Mouse (Mus musculus): ENCODE data around the gene Foxj2. TPM values are rescaled to one million over a fixed set of nuclear protein-coding genes. Genes with fewer than 3 reads are reported as not detected.

The Foxj2 gene
- polyA plus RNA-seq, 1 experiment, result 9.7 TPM

DNA sequence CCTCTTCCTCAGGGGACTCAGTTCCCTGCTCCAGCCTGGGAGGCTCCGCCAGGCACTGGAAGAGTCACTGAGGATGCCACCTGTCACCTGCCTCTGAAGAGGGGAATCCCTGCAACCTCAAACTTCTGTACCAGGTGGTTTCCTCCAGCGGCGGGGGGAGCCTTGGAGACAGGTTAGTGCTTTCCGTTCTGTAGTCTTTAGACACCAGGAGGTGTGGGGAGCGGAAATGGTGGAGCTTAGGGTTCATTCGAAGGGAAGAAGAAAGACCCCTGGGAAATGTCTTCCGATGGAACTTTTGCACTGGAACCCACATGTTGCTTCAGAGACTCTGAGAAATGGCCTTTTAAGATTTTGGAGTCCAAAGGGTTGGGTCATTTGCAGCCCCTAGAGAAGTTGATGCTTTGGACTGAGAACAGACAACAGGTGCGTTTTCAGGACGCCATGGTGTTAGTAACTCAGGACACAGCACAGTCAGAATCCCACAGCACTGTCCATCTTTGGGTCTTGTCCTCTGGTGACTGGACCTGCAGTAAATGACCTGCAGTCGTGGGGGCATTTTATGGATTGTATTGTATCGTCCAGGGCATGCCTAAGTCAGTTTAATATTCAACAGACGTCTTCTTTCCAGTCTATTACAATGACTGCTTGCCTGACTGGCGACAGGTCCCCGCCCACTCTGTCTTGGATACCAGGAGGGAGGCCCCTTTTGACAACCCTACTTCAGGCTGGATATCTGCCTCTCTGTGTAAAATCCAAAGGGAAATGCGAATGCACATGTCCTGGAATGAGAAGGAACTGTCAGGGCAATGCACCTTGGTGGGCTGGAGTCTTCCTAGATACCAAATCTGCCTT is 1.3 kb downstream of the Foxj2 start:
- Histone ChIP-seq H3ac (ENCODE audit: control insufficient read depth, insufficient read length) (peak overlapping the region; percentile 62), H3K27me3 (ENCODE audit: control insufficient read depth, insufficient read depth, insufficient read length) (no peaks in the 10 kb centered on the region), H3K79me2 (ENCODE audit: control insufficient read depth, insufficient read depth) (peaks cover 15% of the 10 kb centered on the region), H3K4me3 (peak overlapping the region; percentile 74), H3K36me3 (ENCODE audit: control insufficient read depth, insufficient read depth) (no peaks in the 10 kb centered on the region), H3K4me2 (ENCODE audit: low read depth) (peak overlapping the region; percentile 91)
- TF ChIP-seq POLR2A (IDR thresholded peaks at IDR 0.05; ENCODE audit: insufficient read length, low read depth) (no peak), MYOG (IDR thresholded peaks at IDR 0.05; ENCODE audit: control insufficient read depth in 1 of 3, insufficient read depth in 1 of 3, insufficient read length in 2 of 3, low read depth in 2 of 3) (no peak), USF1 (IDR thresholded peaks at IDR 0.05; ENCODE audit: low read depth) (no peak), TCF3 (IDR thresholded peaks at IDR 0.05; ENCODE audit: insufficient read length, low read depth) (no peak), CEBPB (IDR thresholded peaks at IDR 0.05; ENCODE audit: insufficient read depth, poor library complexity, severe bottlenecking) (no peak), MYOD1 (IDR thresholded peaks at IDR 0.05; ENCODE audit: control insufficient read depth in 1 of 3, insufficient read length in 2 of 3, low read depth in 2 of 3) (no peak), MAX (IDR thresholded peaks at IDR 0.05; ENCODE audit: low read depth) (no peak)

DNA sequence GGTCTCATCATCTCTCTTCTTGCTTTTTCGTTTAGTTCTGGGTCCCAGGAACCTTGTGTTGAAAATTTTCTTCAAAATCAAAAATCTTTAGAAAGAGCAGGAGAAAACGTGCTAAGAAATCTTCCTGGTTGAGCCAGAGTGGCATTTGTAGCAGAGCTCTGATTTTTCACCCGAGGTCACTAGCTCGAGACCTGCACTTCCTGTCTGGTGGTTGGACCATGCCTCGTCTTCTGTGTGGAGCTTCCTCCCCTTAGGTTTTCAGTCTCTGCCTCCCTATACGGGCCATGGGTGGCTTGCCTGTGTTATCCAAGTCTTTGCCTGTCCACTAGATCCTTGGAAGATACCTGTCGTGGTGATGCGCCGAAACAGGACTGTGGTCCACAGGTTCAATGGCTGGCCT is 2.1 kb downstream of the Foxj2 start:
- Histone ChIP-seq H3K36me3 (ENCODE audit: control insufficient read depth, insufficient read depth) (no peaks in the 10 kb centered on the region), H3ac (ENCODE audit: control insufficient read depth, insufficient read length) (no peak overlapping the region), H3K4me2 (ENCODE audit: low read depth) (peak overlapping the region; percentile 91), H3K27me3 (ENCODE audit: control insufficient read depth, insufficient read depth, insufficient read length) (no peaks in the 10 kb centered on the region), H3K4me3 (no peak overlapping the region), H3K79me2 (ENCODE audit: control insufficient read depth, insufficient read depth) (peaks cover 17% of the 10 kb centered on the region)
- TF ChIP-seq POLR2A (IDR thresholded peaks at IDR 0.05; ENCODE audit: insufficient read length, low read depth) (no peak), TCF3 (IDR thresholded peaks at IDR 0.05; ENCODE audit: insufficient read length, low read depth) (no peak), REST (IDR thresholded peaks at IDR 0.05; ENCODE audit: insufficient read depth, insufficient read length) (no peak), POLR2AphosphoS2 (IDR thresholded peaks at IDR 0.05; ENCODE audit: insufficient read length, low read depth) (no peak), SRF (IDR thresholded peaks at IDR 0.05; ENCODE audit: control insufficient read depth, insufficient read length, low read depth) (no peak), MYOD1 (IDR thresholded peaks at IDR 0.05; ENCODE audit: control insufficient read depth in 1 of 3, insufficient read length in 2 of 3, low read depth in 2 of 3) (no peak), MAX (IDR thresholded peaks at IDR 0.05; ENCODE audit: low read depth) (no peak), CEBPB (IDR thresholded peaks at IDR 0.05; ENCODE audit: insufficient read depth, poor library complexity, severe bottlenecking) (no peak), MYOG (IDR thresholded peaks at IDR 0.05; ENCODE audit: control insufficient read depth in 1 of 3, insufficient read depth in 1 of 3, insufficient read length in 2 of 3, low read depth in 2 of 3) (no peak), TCF12 (IDR thresholded peaks at IDR 0.05; ENCODE audit: insufficient read depth, poor library complexity, severe bottlenecking) (no peak), E2F4 (IDR thresholded peaks at IDR 0.05; ENCODE audit: insufficient read depth) (no peak), USF1 (IDR thresholded peaks at IDR 0.05; ENCODE audit: low read depth) (no peak)

DNA sequence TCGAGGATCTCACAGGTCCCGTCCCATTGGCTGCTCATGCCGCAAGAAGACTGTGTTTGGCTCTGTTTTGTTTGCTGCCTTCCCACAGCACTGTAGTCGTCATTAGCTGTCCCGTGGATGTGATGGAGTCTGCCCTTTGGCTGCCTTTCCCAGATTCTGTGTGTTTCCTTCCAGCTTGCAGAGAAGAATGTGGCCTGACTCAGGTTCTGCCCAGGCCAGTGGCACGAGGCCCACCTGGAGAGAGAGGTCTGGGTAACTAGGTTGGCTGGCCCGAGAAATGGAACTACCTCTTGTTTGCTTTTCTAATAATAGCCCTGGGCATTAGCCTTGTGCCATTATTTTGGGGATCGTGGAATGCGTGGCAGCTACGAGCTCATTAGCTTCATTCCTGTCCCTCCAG is 4.4 kb downstream of the Foxj2 start:
- no peak for TF ChIP-seq REST (IDR thresholded peaks at IDR 0.05; ENCODE audit: insufficient read depth, insufficient read length)
- TF ChIP-seq POLR2AphosphoS2 (IDR thresholded peaks at IDR 0.05; ENCODE audit: insufficient read length, low read depth), result no peak
- no peak for TF ChIP-seq USF1 (IDR thresholded peaks at IDR 0.05; ENCODE audit: low read depth)
- TF ChIP-seq MAX (IDR thresholded peaks at IDR 0.05; ENCODE audit: low read depth), result no peak
- TF ChIP-seq MYOG (IDR thresholded peaks at IDR 0.05; ENCODE audit: control insufficient read depth in 1 of 3, insufficient read depth in 1 of 3, insufficient read length in 2 of 3, low read depth in 2 of 3), result no peak
- TF ChIP-seq POLR2A (IDR thresholded peaks at IDR 0.05; ENCODE audit: insufficient read length, low read depth), result no peak
- no peak for TF ChIP-seq SRF (IDR thresholded peaks at IDR 0.05; ENCODE audit: control insufficient read depth, insufficient read length, low read depth)
- no peak for TF ChIP-seq CEBPB (IDR thresholded peaks at IDR 0.05; ENCODE audit: insufficient read depth, poor library complexity, severe bottlenecking)
- TF ChIP-seq MYOD1 (IDR thresholded peaks at IDR 0.05; ENCODE audit: control insufficient read depth in 1 of 3, insufficient read length in 2 of 3, low read depth in 2 of 3), result no peak
- no peak for TF ChIP-seq TCF12 (IDR thresholded peaks at IDR 0.05; ENCODE audit: insufficient read depth, poor library complexity, severe bottlenecking)
- H3K27me3 ChIP-seq (ENCODE audit: control insufficient read depth, insufficient read depth, insufficient read length), result no peaks in the 10 kb centered on the region
- H3K79me2 ChIP-seq (ENCODE audit: control insufficient read depth, insufficient read depth), result peaks cover 21% of the 10 kb centered on the region
- no peak overlapping the region for H3ac ChIP-seq (ENCODE audit: control insufficient read depth, insufficient read length)
- H3K36me3 ChIP-seq (ENCODE audit: control insufficient read depth, insufficient read depth), result no peaks in the 10 kb centered on the region
- H3K4me3 ChIP-seq, result no peak overlapping the region
- H3K4me2 ChIP-seq (ENCODE audit: low read depth), result no peak overlapping the region

DNA sequence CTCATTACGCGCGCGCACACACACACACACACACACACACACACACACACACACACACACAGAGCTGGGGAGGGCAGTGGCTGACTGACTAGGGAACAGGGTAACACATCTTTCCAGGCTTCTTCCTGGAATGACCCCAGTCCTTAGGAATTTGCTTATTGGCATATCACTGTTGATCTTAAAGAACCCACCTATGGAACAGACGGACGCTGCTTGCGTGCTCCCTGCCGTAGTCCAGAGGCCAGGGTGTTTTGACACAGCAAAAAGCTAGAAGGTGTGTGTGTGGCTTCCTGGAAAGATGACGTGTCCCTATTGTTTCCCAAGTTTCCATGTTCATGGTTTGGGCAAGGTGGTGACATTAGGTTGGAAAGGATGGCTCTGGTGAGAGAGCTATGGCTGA is 5.5 kb downstream of the Foxj2 start:
- Histone ChIP-seq H3K27me3 (ENCODE audit: control insufficient read depth, insufficient read depth, insufficient read length) (no peaks in the 10 kb centered on the region), H3K36me3 (ENCODE audit: control insufficient read depth, insufficient read depth) (no peaks in the 10 kb centered on the region), H3ac (ENCODE audit: control insufficient read depth, insufficient read length) (no peak overlapping the region), H3K4me2 (ENCODE audit: low read depth) (peak overlapping the region; percentile 68), H3K4me3 (no peak overlapping the region), H3K79me2 (ENCODE audit: control insufficient read depth, insufficient read depth) (peaks cover 18% of the 10 kb centered on the region)
- TF ChIP-seq POLR2AphosphoS2 (IDR thresholded peaks at IDR 0.05; ENCODE audit: insufficient read length, low read depth) (no peak), REST (IDR thresholded peaks at IDR 0.05; ENCODE audit: insufficient read depth, insufficient read length) (no peak), CEBPB (IDR thresholded peaks at IDR 0.05; ENCODE audit: insufficient read depth, poor library complexity, severe bottlenecking) (no peak), MAX (IDR thresholded peaks at IDR 0.05; ENCODE audit: low read depth) (no peak), TCF3 (IDR thresholded peaks at IDR 0.05; ENCODE audit: insufficient read length, low read depth) (no peak), TCF12 (IDR thresholded peaks at IDR 0.05; ENCODE audit: insufficient read depth, poor library complexity, severe bottlenecking) (no peak), SRF (IDR thresholded peaks at IDR 0.05; ENCODE audit: control insufficient read depth, insufficient read length, low read depth) (no peak), MYOD1 (IDR thresholded peaks at IDR 0.05; ENCODE audit: control insufficient read depth in 1 of 3, insufficient read length in 2 of 3, low read depth in 2 of 3) (no peak), POLR2A (IDR thresholded peaks at IDR 0.05; ENCODE audit: insufficient read length, low read depth) (no peak), E2F4 (IDR thresholded peaks at IDR 0.05; ENCODE audit: insufficient read depth) (no peak), USF1 (IDR thresholded peaks at IDR 0.05; ENCODE audit: low read depth) (no peak), MYOG (IDR thresholded peaks at IDR 0.05; ENCODE audit: control insufficient read depth in 1 of 3, insufficient read depth in 1 of 3, insufficient read length in 2 of 3, low read depth in 2 of 3) (no peak)
